19 mouse cellular contexts compared by ENCODE assay signal in genomic region chr4:39926594-39926993, GRCm38 (mm10).
"Had no signal": no experiment of that assay in that cellular context is flagged by ENCODE, and none has a peak within 500 bp of the region (broad histone marks: within the 10 kb centered on the region; RNA-seq: fewer than 3 reads in every experiment).

No protein-coding gene starts in this region.

- DNase-seq: liver, postnatal 0 days; lung, adult 2 months; lung, postnatal 4 days; midbrain, embryonic 14.5 days; retina, postnatal 1 day; right cerebral cortex, adult 18-20 months; right cerebral cortex, postnatal 25 days; right cerebral cortex, postnatal 4 days; spleen, adult 18-20 months; thymus, adult 18-20 months; thymus, postnatal 14 days; thymus, postnatal 36 days had no signal

- H3K27me3 ChIP-seq: lung, embryonic 15.5 days; midbrain, embryonic 12.5 days; neural tube, embryonic 12.5 days had no signal

- H3K4me3 ChIP-seq: lung, embryonic 15.5 days; midbrain, embryonic 10.5 days; midbrain, embryonic 12.5 days; myocyte; neural tube, embryonic 12.5 days had no signal

- H3K36me3 ChIP-seq: lung, embryonic 15.5 days; midbrain, embryonic 10.5 days; midbrain, embryonic 12.5 days; neural tube, embryonic 12.5 days had no signal

- H3K27ac ChIP-seq: lung, embryonic 15.5 days; midbrain, embryonic 10.5 days; midbrain, embryonic 12.5 days; neural tube, embryonic 12.5 days had no signal

- ATAC-seq: liver, postnatal 0 days; lung, postnatal 0 days; midbrain, embryonic 16.5 days had no signal

- H3K9ac ChIP-seq: liver, postnatal 0 days; lung, embryonic 15.5 days; midbrain, embryonic 12.5 days; neural tube, embryonic 12.5 days had no signal

- H3K4me2 ChIP-seq: lung, embryonic 15.5 days; midbrain, embryonic 12.5 days; neural tube, embryonic 12.5 days had no signal

- H3K9me3 ChIP-seq: lung, embryonic 15.5 days; midbrain, embryonic 10.5 days; midbrain, embryonic 12.5 days; neural tube, embryonic 12.5 days had no signal

- H3K4me1 ChIP-seq: lung, embryonic 15.5 days; midbrain, embryonic 10.5 days; midbrain, embryonic 12.5 days; neural tube, embryonic 12.5 days had no signal
